Mouse (Mus musculus) spleen, adult 12 weeks (tissue): Measurements from ENCODE around the gene Uba6.
A peak's percentile ranks its signal among the peaks of the same experiment; 100 is the strongest.

Source experiments
- DNase-seq: peaks from one replicate; pipeline ENCODE4 v3.0.0; 2022; ENCODE audit warnings: low spot score

Gene Uba6

GRCm38 (mm10) chr5:86172449-86173161 lies at the start of gene Uba6:
Gene Uba6, minus strand, starts transcription at chr5:86172803.
- DNase-seq: peak; percentile 99

- DNase-seq: no peak
Observed at GRCm38 (mm10) chr5:86197801-86198200, 25.2 kb upstream of the Uba6 start, which contains the start of gene Gnrhr. Gene Gnrhr, minus strand, starts transcription at chr5:86197901.

GRCm38 (mm10) chr5:86191356-86191755 lies 18.8 kb upstream of the Uba6 start:
- DNase-seq: no peak

- DNase-seq: no peak
Observed at GRCm38 (mm10) chr5:86190770-86191169, 18.2 kb upstream of the Uba6 start.

GRCm38 (mm10) chr5:86190290-86190689 lies 17.7 kb upstream of the Uba6 start:
- no peak for DNase-seq

- no peak for DNase-seq
Observed at GRCm38 (mm10) chr5:86187441-86187840, 14.8 kb upstream of the Uba6 start.

- no peak for DNase-seq
Observed at GRCm38 (mm10) chr5:86173778-86174177, 1.2 kb upstream of the Uba6 start.

GRCm38 (mm10) chr5:86172088-86172448 lies 535 bp downstream of the Uba6 start:
- no peak for DNase-seq

GRCm38 (mm10) chr5:86129828-86130227 lies 42.8 kb downstream of the Uba6 start:
- DNase-seq: no peak

- DNase-seq: no peak
Observed at GRCm38 (mm10) chr5:86128749-86129148, 43.9 kb downstream of the Uba6 start.

GRCm38 (mm10) chr5:86118457-86119094 lies 54.0 kb downstream of the Uba6 start:
- no peak for DNase-seq

- DNase-seq: no peak
Observed at GRCm38 (mm10) chr5:86113997-86114396, 58.6 kb downstream of the Uba6 start.

- DNase-seq: no peak
Observed at GRCm38 (mm10) chr5:86113037-86113436, 59.6 kb downstream of the Uba6 start.

GRCm38 (mm10) chr5:86111074-86111473 lies 61.5 kb downstream of the Uba6 start:
- DNase-seq: no peak

- no peak for DNase-seq
Observed at GRCm38 (mm10) chr5:86106610-86107009, 66.0 kb downstream of the Uba6 start.

GRCm38 (mm10) chr5:86102176-86102575 lies 70.4 kb downstream of the Uba6 start:
- DNase-seq: no peak

GRCm38 (mm10) chr5:86100621-86101020 lies 72.0 kb downstream of the Uba6 start:
- DNase-seq: no peak

- DNase-seq: no peak
Observed at GRCm38 (mm10) chr5:86098988-86099387, 73.6 kb downstream of the Uba6 start.

- DNase-seq: no peak
Observed at GRCm38 (mm10) chr5:86094754-86095153, 77.8 kb downstream of the Uba6 start.

GRCm38 (mm10) chr5:86086751-86087150 lies 85.9 kb downstream of the Uba6 start:
- no peak for DNase-seq

GRCm38 (mm10) chr5:86084979-86085378 lies 87.6 kb downstream of the Uba6 start:
- no peak for DNase-seq

GRCm38 (mm10) chr5:86083987-86084386 lies 88.6 kb downstream of the Uba6 start:
- no peak for DNase-seq

GRCm38 (mm10) chr5:86078720-86079334 lies 93.8 kb downstream of the Uba6 start:
- DNase-seq: no peak
